Mouse (Mus musculus) brown adipose tissue, adult 24 weeks (tissue): ENCODE data around the gene Sprn. TPM values are rescaled to one million over a fixed set of nuclear protein-coding genes. Genes with fewer than 3 reads are reported as not detected.
"Not testable (repeated sequence)": the region's sequence is repeated elsewhere in the genome, so short reads cannot be mapped to it uniquely, and the experiment has no call there.

Source experiments
- H3K27ac ChIP-seq: fragments of 200-500 bp; replicated peaks from 2 replicates; pipeline ENCODE4 v1.5.1; 2012; ENCODE audit warnings: low read depth, mild to moderate bottlenecking, low read length
- H3K4me1 ChIP-seq: fragments of 200-500 bp; 2 replicates; pipeline ENCODE4 v1.6.1; 2012; ENCODE audit warnings: low read length, mixed read lengths; ENCODE audit not compliant: control insufficient read depth, insufficient read depth, insufficient read length
- H3K4me3 ChIP-seq: fragments of 200-500 bp; 2 replicates; pipeline ENCODE4 v1.5.1; 2012; ENCODE audit warnings: low read depth, mild to moderate bottlenecking, low read length, moderate library complexity; ENCODE audit not compliant: insufficient read depth
- polyA plus RNA-seq: library from polyadenylated mRNA; stranded (reverse); fragments of >200 nt; gene quantifications from 2 replicates; pipeline ENCODE4 v1.2.4, GENCODE M21; 2012; ENCODE audit not compliant: missing spikeins, insufficient read depth, insufficient read length

Sprn gene
- polyA plus RNA-seq, 1 experiment, result not detected

DNA sequence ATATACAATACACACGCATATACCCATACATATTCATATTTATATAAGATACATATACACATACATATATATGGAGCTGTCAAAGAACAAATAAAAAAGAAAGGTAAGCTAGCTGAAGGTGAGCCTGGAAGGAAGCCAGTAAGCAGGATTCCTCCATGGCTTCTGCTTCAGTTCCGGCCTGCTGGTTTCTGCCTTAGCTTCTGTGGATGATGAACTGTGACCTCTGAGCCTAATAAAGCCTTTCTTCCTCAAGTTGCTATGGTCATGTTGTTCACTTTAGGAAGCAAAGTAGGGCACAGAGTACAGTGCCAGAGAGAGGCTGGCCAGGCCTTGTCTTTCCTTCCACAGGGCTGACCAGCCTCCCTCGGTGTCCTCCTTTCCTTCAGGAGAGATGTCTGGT lies 16.2 kb upstream of the Sprn start:
- no peak overlapping the region for H3K4me3 ChIP-seq
- no peak overlapping the region for H3K27ac ChIP-seq
- H3K4me1 ChIP-seq, result no peaks in the 10 kb centered on the region

GRCm38 (mm10) chr7:140169386-140169785 lies 14.7 kb upstream of the Sprn start:
- H3K27ac ChIP-seq, result no peak overlapping the region

GRCm38 (mm10) chr7:140167950-140168349 lies 13.3 kb upstream of the Sprn start:
- no peak overlapping the region for H3K4me3 ChIP-seq
- H3K27ac ChIP-seq, result no peak overlapping the region
- no peaks in the 10 kb centered on the region for H3K4me1 ChIP-seq

More at GRCm38 (mm10) chr7:140169386-140169785, 14.7 kb upstream of the Sprn start:
- Histone ChIP-seq H3K4me1 (no peaks in the 10 kb centered on the region), H3K4me3 (no peak overlapping the region)

GRCm38 (mm10) chr7:140164664-140165063 lies 10.0 kb upstream of the Sprn start, which contains the start of gene Olfr522:
Olfr522 (minus strand) TSS chr7:140164764.
- no peak within 1 kb of the TSS for H3K27ac ChIP-seq
- no peak within 1 kb of the TSS for H3K4me3 ChIP-seq
- H3K4me1 ChIP-seq, result no peaks in the 10 kb centered on the region

DNA sequence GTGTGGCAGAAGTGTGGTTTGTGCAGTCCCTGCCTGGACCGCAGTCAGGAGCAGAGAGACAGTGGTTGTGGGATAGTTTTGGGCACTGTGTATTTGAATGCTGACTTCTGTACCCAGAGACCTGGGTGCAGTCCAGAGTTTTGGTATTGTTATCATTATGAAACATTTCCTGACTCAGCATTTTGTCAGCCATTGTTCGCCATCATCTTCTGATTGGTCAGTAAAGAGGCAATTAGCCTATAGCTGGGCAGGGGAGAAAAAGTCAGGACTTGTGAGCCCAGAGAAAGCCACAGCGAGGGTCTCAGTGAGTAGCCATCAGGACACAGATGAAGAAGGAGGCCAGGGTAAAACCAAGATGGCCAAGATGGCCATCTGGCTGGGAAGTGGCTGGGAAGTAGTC lies 5.7 kb upstream of the Sprn start:
- Histone ChIP-seq H3K4me3 (no peak overlapping the region), H3K27ac (no peak overlapping the region), H3K4me1 (no peaks in the 10 kb centered on the region)

- Histone ChIP-seq H3K27ac (no peak overlapping the region), H3K4me1 (no peaks in the 10 kb centered on the region), H3K4me3 (no peak overlapping the region)
Observed at GRCm38 (mm10) chr7:140153829-140154217, 854 bp downstream of the Sprn start.

- Histone ChIP-seq H3K4me1 (no peaks in the 10 kb centered on the region), H3K27ac (no peak overlapping the region), H3K4me3 (no peak overlapping the region)
Observed at GRCm38 (mm10) chr7:140153383-140153782, 1.3 kb downstream of the Sprn start.

DNA sequence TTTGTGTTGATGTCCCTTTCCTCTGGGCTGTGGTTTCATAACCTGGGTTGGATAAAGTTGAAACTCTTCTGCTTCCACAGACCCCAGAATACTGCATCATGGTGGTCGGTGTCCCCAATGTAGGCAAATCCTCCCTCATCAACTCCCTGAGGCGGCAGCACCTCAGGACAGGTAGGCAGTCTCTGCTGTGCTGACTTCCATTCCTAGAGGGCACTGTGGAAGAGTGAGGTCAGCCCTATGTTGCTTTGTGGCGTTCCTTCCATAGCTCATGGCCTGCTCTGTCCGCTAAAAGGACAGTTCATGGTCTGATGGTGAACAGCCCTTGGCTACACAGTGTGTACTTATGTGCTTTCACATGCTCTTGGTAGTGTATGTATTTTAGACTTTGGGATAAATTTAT lies 10.1 kb downstream of the Sprn start:
- Histone ChIP-seq H3K27ac (no peak overlapping the region), H3K4me3 (no peak overlapping the region), H3K4me1 (no peaks in the 10 kb centered on the region)

- no peak overlapping the region for H3K4me3 ChIP-seq
- H3K27ac ChIP-seq, result no peak overlapping the region
- H3K4me1 ChIP-seq, result no peaks in the 10 kb centered on the region
Observed at GRCm38 (mm10) chr7:140141350-140141749, 13.3 kb downstream of the Sprn start.

DNA sequence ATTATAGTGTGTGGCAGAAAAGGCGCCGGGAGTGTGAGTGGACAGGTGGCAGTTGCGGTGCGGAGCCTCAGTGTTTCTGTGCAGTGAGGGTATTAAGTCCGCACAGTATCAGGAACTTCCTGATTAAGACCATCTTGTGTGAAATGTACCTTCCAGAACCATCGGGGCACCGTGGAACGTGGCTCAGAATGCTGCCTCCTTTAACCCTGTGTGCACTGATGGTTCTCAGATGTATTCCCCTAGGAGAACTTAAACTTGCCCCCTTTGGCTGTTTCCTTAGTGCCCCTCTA lies 16.7 kb downstream of the Sprn start:
- Histone ChIP-seq H3K27ac (peak overlapping the region; percentile 79), H3K4me3 (peak overlapping the region; percentile 94), H3K4me1 (no peaks in the 10 kb centered on the region)

- peak within 1 kb of the TSS; percentile 94 for H3K4me3 ChIP-seq
- H3K27ac ChIP-seq, result peak within 1 kb of the TSS; percentile 79
- no peaks in the 10 kb centered on the region for H3K4me1 ChIP-seq
Observed at GRCm38 (mm10) chr7:140137135-140138020, 17.3 kb downstream of the Sprn start, which contains the start of gene Mtg1. Mtg1 (plus strand) TSS chr7:140137564.

DNA sequence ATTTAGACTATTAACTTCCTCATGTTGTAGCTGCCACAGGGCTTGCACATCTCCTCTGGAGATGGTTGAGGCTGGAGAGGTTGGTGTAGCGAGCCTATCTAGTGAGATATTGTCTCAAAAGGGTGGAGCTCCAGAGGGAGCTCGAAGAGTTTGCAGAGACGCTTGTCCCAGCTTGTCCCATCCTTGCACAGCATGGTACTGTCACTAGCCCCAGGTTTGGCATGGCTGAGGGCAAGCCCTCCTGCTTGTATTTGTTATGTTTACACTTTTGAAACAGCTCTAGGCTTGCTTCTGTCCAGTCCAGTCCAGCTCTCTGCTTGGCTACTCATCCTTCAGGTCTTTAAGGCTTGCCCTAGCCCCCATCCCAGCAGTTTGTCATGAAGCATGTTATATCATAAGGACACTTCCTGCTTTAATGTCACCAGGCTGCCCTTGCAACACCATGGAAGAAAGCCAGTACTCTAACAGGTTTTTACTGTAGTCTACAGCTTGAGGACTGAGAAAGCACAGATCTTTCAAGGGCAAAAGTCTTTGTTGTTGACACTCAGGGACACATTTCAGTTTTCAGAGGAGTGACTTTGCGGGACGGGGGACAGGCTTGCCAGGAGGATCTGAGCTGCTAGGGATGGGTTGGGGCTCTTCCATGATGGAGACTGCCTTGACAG lies 19.4 kb downstream of the Sprn start:
- no peak overlapping the region for H3K27ac ChIP-seq
- no peaks in the 10 kb centered on the region for H3K4me1 ChIP-seq
- no peak overlapping the region for H3K4me3 ChIP-seq

GRCm38 (mm10) chr7:140134033-140134432 lies 20.6 kb downstream of the Sprn start:
- not testable (repeated sequence) for H3K27ac ChIP-seq, H3K4me3 ChIP-seq, H3K4me1 ChIP-seq

DNA sequence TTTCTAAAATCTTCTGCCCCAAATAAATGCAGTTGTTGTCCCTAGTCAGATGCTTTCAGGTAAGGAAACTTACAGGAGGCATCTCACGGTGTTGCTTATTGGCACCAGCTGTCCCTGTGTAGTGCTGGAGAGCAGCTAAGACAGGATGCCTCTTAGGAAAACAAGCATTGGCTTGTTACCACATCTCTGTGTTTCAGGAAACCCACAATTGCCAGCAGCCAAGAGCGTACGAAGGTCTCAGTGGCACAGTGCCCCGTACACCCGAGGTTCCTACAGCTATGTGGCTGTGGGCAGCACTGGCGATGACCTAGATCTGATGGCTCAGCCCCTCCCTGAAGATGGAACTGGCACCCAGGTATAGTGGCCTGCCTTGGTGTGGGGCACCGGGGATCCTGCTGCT lies 22.5 kb downstream of the Sprn start:
- H3K4me1 ChIP-seq, result not testable (repeated sequence)

DNA sequence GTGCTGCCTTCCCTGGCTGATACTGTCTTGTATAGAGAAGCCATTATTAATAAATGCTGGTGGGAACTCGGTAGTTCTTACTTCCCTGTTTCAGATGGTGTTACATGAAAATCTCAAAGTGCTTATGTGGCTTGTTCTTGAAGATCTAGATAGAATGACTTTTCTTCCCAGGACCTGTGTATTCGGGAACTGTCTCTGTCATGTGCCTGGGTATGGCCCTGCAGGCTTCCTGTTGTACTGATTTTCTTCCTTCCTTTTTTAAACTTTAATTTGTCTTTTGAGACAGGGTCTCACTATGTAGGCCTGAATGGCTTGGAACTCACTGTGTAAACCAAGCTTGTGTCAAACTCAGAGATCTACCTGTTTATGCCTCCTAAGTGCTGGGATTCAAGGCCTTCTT lies 26.8 kb downstream of the Sprn start:
- H3K4me1 ChIP-seq, result no peaks in the 10 kb centered on the region
- H3K4me3 ChIP-seq, result no peak overlapping the region

More for the DNA sequence above, 22.5 kb downstream of the Sprn start:
- not testable (repeated sequence) for H3K4me3 ChIP-seq, H3K27ac ChIP-seq

GRCm38 (mm10) chr7:140126934-140127333 lies 27.7 kb downstream of the Sprn start:
- Histone ChIP-seq H3K4me1 (no peaks in the 10 kb centered on the region), H3K27ac (no peak overlapping the region), H3K4me3 (no peak overlapping the region)

More for the DNA sequence above, 26.8 kb downstream of the Sprn start:
- H3K27ac ChIP-seq, result 0 out of 2 replicates have a peak overlapping the region, but pooled peaks have one; percentile 46
